Mouse (Mus musculus): ENCODE results near the gene Unc5c.

DNA sequence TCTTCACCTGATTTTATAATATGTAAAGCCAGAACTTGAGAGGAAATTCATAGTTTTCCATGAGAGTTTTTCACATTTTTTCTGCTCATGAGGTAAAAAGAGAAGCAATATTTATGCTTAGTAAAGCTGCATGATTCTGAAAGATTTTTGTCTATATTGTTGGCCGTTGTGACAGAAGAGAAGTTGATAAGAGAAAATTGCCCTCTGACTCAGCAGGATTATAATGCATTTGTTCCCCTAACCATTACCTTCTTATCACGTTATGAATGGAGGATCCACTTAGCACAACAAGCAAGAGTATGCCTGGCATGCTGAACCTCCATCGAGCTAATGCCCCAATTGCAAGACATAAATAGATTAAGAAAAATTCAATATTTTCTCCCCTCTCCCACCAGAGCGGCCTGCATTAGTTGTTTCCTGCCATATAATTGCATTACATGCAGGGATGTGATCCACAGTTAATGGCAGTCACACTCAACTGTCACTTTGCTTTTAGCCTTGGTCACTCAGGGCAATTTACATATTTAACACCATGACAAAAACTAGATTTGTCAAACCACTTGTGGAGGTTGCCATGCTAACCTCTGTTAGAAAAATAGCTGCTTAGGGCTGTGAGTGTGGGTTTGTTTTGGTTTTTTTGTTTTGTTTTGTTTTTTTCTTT is 37.0 kb downstream of the Unc5c start:
- TF ChIP-seq POLR2A (IDR thresholded peaks at IDR 0.05; ENCODE audit: borderline replicate concordance, low read depth, low read length) (no peak), CTCF (IDR thresholded peaks at IDR 0.05; ENCODE audit: low read depth, low read length) (no peak)

Data from bone marrow macrophage, adult 2 months (primary cell).